Mouse (Mus musculus) midbrain, embryonic 13.5 days (tissue): ENCODE data around the gene Gatb. TPM values are rescaled to one million over a fixed set of nuclear protein-coding genes. Genes with fewer than 3 reads are reported as not detected.

Source experiments
- ATAC-seq: fragments of 200-750 bp; cut with Nextera tagmentation; 2 replicates; pipeline ENCODE4 v1.8.0; 2017; ENCODE audit warnings: mild to moderate bottlenecking, moderate TSS enrichment, moderate library complexity
- H3K27ac ChIP-seq: fragments of 300-500 bp; sonication (generic); 2 replicates; pipeline ENCODE4 v1.5.1; 2015; ENCODE audit warnings: inconsistent platforms, mild to moderate bottlenecking, moderate library complexity
- H3K27me3 ChIP-seq: fragments of 300-500 bp; sonication (generic); 2 replicates; pipeline ENCODE4 v1.6.1; 2015; ENCODE audit warnings: mild to moderate bottlenecking, inconsistent platforms
- H3K36me3 ChIP-seq: fragments of 300-500 bp; sonication (generic); 2 replicates; pipeline ENCODE4 v1.6.1; 2015; ENCODE audit warnings: mild to moderate bottlenecking, inconsistent platforms
- H3K4me1 ChIP-seq: fragments of 300-500 bp; sonication (generic); replicated peaks from 2 replicates; pipeline ENCODE4 v1.6.1; 2015; ENCODE audit warnings: inconsistent platforms
- H3K4me2 ChIP-seq: fragments of 300-500 bp; sonication (generic); replicated peaks from 2 replicates; pipeline ENCODE4 v1.6.1; 2015; ENCODE audit warnings: moderate library complexity, mild to moderate bottlenecking, inconsistent platforms
- H3K4me3 ChIP-seq: fragments of 300-500 bp; sonication (generic); replicated peaks from 2 replicates; pipeline ENCODE4 v1.5.1; 2015; ENCODE audit warnings: mild to moderate bottlenecking, inconsistent platforms
- H3K9ac ChIP-seq: fragments of 300-500 bp; sonication (generic); replicated peaks from 2 replicates; pipeline ENCODE4 v1.6.1; 2015; ENCODE audit warnings: mild to moderate bottlenecking, inconsistent platforms
- H3K9me3 ChIP-seq: fragments of 300-500 bp; sonication (generic); 2 replicates; pipeline ENCODE4 v1.6.1; 2016; ENCODE audit warnings: mild to moderate bottlenecking, inconsistent platforms
- WGBS: fragments of 180-500 bp; shearing (Covaris S2); methylation state at CpG from one replicate; pipeline ENCODE4 v1.1.7; 2015; 5-methylcytosine and 5-hydroxymethylcytosine counted together
- polyA plus RNA-seq: library from polyadenylated mRNA; unstranded; fragments of >200 nt; fragmentation: Nextera tagmentation; extraction: Ambion mirVana; gene quantifications from 2 replicates; pipeline ENCODE4 v1.2.1, GENCODE M21; 2015

Gatb gene
- polyA plus RNA-seq, 1 experiment from 2014 or later, result 25.0 TPM

- no peak for ATAC-seq
- Histone ChIP-seq H3K27me3 (no peaks in the 10 kb centered on the region), H3K9ac (no peak overlapping the region), H3K36me3 (no peaks in the 10 kb centered on the region), H3K4me1 (peaks cover 9% of the 10 kb centered on the region), H3K27ac (no peak overlapping the region), H3K4me2 (no peak overlapping the region), H3K4me3 (no peak overlapping the region), H3K9me3 (no peaks in the 10 kb centered on the region)
- WGBS, result 43% methylated on average over 3 of the region's 3 CpGs
Observed at GRCm38 (mm10) chr3:85693013-85693412, 119.1 kb downstream of the Gatb start.

DNA sequence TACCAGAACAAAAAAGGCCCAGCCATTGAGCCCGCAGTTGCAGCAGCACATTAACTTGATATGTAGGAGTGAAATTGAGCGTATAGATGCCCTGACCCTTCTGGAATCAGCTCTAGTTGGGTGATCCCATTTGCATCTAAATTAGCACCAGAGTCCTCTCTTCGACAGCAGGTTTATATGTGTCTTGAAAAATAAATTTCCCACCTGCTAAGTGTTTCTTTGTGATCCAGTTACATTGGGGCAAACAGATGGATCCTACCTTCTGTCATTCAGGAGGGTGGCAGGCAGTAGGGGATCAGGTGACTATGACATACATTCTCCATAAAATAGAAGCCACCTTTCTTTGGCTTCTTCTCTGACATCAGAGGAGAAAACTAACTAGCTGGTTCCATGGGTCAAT lies 121.1 kb downstream of the Gatb start:
- Histone ChIP-seq H3K4me3 (no peak overlapping the region), H3K4me2 (no peak overlapping the region), H3K27ac (no peak overlapping the region), H3K36me3 (no peaks in the 10 kb centered on the region), H3K4me1 (peaks cover 9% of the 10 kb centered on the region), H3K9ac (no peak overlapping the region), H3K9me3 (no peaks in the 10 kb centered on the region), H3K27me3 (no peaks in the 10 kb centered on the region)
- WGBS, result 75% methylated on average over 3 of the region's 3 CpGs
- ATAC-seq, result no peak

GRCm38 (mm10) chr3:85698496-85698895 lies 124.6 kb downstream of the Gatb start:
- Histone ChIP-seq H3K4me1 (no peaks in the 10 kb centered on the region), H3K27ac (no peak overlapping the region), H3K27me3 (no peaks in the 10 kb centered on the region), H3K9me3 (no peaks in the 10 kb centered on the region), H3K4me3 (no peak overlapping the region), H3K9ac (no peak overlapping the region), H3K4me2 (no peak overlapping the region), H3K36me3 (no peaks in the 10 kb centered on the region)
- no peak for ATAC-seq
- WGBS, result 85% methylated on average over 4 of the region's 4 CpGs

DNA sequence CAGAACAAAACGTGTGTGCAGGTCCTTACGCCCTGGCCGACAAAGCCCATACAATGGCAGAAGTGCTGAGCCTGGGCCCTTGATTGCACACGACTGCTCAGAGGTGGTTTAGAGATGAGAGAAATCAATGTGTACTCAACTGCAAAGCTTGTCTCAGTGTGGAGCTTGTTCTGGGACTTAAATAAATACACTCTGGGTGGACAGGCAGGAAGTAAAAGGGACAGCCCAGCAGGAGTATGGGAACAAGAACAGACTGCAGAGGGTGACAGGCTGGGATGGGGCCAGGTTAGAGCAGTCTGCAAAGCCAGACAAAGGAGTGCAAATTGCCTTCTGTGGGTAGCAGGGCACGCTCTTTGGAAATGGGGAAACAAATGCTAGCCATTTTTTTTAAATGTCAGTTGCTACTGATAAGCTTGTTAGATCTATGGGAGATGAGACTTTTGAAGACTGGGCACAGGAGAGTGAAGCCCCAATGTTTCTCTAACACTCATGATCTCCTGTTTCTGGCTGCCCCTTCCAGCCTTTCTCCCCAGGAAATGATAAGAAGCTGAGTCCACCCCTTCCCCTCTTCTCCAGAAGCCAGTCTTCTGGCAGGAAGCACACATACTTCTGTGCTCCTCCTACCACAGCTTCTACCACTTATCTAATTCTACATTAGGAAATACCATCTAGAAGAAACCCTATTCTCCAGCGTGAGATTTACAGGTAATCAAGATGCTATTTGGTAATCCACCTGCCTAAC lies 129.4 kb downstream of the Gatb start:
- H3K36me3 ChIP-seq, result no peaks in the 10 kb centered on the region
- H3K27me3 ChIP-seq, result no peaks in the 10 kb centered on the region
- ATAC-seq, result no peak
- no peak overlapping the region for H3K27ac ChIP-seq
- H3K9me3 ChIP-seq, result no peaks in the 10 kb centered on the region
- H3K4me2 ChIP-seq, result no peak overlapping the region
- no peak overlapping the region for H3K4me3 ChIP-seq
- no peaks in the 10 kb centered on the region for H3K4me1 ChIP-seq
- WGBS, result 45% methylated on average over 6 of the region's 6 CpGs
- H3K9ac ChIP-seq, result no peak overlapping the region

Other genes with a start within 250 kb of the Gatb start
- 0.09 and 0.14 TPM in 2 replicates for gene Fam160a1, start 243.2 kb downstream of the Gatb start, polyA plus RNA-seq